Mouse (Mus musculus) cerebellum, adult 2 months (tissue): Measurements from ENCODE around the gene Car7.

Experiments
- CTCF ChIP-seq: fragments of 200-500 bp; IDR thresholded peaks from 2 replicates; pipeline ENCODE4 v1.5.1; 2011; ENCODE audit warnings: low read depth, mild to moderate bottlenecking, control low read depth, low read length, moderate library complexity, borderline replicate concordance; ENCODE audit not compliant: insufficient read depth
- POLR2A ChIP-seq: fragments of 200-500 bp; IDR thresholded peaks from 2 replicates; pipeline ENCODE4 v1.6.1; 2011; ENCODE audit warnings: low read length, control low read depth, borderline replicate concordance; ENCODE audit not compliant: insufficient read depth

DNA sequence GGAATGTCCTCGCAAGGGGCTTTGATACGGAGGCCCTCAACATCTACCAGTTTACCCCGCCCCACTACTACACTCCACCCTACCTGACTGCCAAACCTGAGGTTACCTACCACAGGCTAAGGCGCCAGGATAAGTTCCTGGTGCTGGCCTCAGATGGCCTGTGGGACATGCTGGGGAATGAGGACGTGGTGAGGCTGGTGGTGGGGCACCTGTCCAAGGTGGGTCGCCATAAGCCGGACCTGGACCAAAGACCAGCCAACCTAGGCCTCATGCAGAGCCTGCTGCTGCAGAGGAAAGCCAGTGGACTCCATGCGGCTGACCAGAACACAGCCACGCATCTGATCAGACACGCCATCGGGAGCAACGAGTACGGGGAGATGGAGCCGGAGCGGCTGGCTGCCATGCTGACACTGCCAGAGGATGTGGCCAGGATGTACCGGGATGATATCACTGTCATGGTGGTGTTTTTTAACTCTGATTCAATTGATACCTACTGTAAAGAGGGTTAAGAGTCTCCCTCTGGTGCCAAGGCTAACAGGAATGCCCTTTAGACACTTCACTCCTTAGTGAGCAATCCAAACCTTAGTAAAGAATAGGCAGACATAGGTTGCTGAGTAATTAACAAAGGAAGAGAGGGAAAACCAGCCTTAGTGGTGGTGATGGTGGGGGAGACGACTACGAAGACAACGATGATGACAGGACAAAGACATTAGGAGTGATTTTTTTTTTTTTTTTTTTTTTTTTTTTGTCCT, 60.3 kb downstream of the Car7 start:
- TF ChIP-seq CTCF (no peak), POLR2A (no peak)
